Mouse (Mus musculus): ENCODE data around the gene Mapk8ip2.

Gene Mapk8ip2

DNA sequence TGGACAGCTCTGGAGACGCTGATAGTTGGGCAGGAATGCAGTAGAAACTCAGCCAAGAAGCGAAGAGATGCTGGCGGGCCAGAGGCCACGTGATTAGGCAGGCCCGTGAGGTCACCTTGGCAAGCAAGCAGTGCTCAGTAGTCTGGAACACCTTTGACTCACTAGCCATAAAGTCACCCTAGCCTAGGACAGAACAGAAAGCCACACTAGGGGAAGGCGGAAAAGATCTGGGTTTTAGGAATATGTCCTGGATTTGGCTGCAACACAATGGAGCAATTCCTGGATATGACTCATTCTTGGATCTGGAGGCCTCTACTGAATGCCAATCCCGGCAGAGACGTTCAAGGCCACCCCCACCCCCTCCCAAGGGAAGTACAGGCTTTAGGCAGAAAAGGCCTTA, 26.9 kb downstream of the Mapk8ip2 start:
- no peak for DNase-seq (ENCODE audit: low spot score in 2 of 2)

DNA sequence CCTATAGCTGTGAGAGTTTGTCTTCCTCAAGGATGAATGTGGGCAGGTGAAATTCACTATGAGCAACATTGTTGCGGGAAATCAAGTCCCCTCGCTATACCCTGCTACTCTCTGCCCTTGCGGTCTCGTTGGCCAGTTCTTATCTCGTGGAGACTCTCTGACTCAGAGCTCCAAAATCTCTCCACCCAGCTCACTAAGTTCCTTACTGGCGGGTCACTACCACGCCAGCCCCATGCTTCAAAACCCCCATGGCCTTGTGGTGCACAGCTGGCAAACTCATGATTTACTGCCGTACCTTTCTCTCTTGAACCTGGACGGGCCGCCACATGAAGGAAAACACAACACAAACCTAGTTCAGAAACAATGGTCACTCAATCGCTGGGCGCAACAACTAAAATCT, 34.5 kb downstream of the Mapk8ip2 start:
- DNase-seq (ENCODE audit: low spot score in 2 of 2): no peak

GRCm38 (mm10) chr15:89488611-89489117, 35.0 kb downstream of the Mapk8ip2 start:
- DNase-seq (ENCODE audit: low spot score in 2 of 2): no peak

- DNase-seq (ENCODE audit: low spot score in 2 of 2): no peak
Observed at GRCm38 (mm10) chr15:89494970-89495369, 41.3 kb downstream of the Mapk8ip2 start.

GRCm38 (mm10) chr15:89496131-89496530, 42.4 kb downstream of the Mapk8ip2 start:
- no peak for DNase-seq (ENCODE audit: low spot score in 2 of 2)

- DNase-seq (ENCODE audit: low spot score in 2 of 2): no peak
Observed at GRCm38 (mm10) chr15:89496841-89497240, 43.1 kb downstream of the Mapk8ip2 start.

DNA sequence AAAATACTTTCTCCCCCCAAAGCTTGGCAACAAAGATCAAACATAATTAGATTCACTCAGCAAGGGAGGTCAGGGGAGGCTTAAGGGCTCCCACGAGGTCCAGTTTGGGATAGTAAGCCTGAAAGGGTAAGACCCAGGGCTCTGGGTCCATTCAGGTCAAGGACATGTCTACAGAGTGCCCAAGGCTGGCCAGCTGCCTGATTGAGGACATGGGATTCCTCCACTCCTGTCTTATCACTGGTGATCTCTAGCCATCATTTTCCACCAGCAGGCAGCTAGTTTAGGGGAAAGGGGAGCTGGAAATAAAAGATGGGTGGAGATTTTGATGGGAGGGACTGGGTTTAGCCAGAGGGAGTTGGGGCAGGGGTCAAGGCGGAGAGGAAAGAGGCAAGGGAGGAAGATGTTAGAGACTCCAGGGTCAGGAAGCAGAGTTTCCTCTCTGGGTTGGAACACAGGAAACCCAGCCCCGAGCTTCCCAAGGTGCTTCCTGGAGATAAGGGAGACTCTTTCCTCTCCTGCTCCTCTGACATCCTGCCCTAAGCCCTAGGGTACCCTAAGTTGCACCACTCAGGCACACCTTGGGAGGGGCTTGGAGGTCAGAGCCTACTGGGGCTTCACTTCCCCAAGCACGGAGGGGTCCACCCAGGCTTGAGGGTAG, 43.8 kb downstream of the Mapk8ip2 start:
- no peak for DNase-seq (ENCODE audit: low spot score in 2 of 2)

DNA sequence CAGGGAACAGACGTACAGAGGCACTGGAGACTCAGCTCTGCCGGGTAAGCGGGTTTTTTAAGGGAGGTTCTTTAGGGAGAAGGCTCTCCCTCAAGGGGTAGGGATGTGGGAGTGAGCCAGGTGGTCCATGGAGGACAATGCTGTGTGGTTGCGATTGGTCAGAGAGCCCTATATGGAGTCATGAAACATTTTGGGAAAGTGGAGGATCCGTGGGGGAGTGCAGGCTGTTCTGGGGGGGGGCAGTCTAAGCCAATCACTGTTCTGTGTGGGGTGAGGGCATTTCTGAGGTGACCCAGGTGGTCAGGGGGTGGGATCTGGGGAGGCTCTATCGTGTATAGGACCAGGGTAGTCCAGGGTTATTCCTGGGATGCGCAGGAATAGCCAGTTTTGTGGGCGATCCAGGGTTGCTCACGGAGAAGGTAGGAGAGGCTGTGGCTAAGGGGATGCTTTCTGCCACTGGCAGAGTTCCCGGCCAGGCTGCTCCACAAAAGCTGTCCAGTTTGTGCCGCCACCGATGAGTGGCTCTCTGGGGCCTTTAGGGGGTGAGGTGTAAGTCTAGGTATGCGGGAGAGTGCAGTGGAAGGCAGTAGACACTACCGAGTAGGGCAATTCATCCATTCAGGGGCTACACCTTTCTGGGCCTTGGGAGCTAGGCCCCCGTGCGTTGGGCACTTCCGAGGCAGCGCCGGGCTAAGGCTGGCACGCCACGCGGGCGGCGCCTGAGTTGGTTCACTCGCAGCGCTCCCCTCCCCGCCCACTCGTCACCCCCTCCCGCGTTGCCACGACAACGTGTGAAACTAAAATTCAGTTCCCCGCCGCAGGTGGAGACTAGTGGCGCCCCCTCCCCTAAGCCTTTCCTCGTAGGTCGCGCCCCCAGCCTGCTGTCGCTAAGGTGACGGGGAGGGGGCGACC, 44.6 kb downstream of the Mapk8ip2 start:
- DNase-seq (ENCODE audit: low spot score in 2 of 2): peak in 1 of 2 experiments; percentile 18

GRCm38 (mm10) chr15:89498961-89499688, 45.4 kb downstream of the Mapk8ip2 start, which contains the start of gene Shank3:
TSS of gene Shank3 (plus strand) at chr15:89499623.
- no peak for DNase-seq (ENCODE audit: low spot score in 2 of 2)

DNA sequence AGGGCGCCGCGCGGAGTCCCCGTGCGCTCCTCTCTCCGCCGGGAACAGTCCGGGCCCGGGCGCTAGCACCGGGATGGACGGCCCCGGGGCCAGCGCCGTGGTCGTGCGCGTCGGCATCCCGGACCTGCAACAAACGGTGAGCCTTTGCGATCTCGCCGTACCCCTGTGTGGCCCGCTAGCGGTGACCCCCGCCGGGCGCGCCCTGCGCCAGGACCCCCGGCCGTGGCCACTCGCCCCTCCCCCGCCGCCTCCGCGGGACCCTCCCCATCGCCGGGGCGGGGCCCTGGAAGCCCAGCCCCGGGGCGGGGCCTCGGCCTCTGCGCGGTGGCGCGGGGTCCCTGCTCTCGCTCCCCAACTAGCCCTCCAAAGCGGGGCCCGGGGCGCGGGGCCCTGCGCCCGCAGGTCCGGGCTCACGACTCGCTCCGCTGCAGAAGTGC, 46.1 kb downstream of the Mapk8ip2 start:
- DNase-seq (ENCODE audit: low spot score in 2 of 2): no peak

- no peak for DNase-seq (ENCODE audit: low spot score in 2 of 2)
Observed at GRCm38 (mm10) chr15:89500221-89500791, 46.6 kb downstream of the Mapk8ip2 start.

DNA sequence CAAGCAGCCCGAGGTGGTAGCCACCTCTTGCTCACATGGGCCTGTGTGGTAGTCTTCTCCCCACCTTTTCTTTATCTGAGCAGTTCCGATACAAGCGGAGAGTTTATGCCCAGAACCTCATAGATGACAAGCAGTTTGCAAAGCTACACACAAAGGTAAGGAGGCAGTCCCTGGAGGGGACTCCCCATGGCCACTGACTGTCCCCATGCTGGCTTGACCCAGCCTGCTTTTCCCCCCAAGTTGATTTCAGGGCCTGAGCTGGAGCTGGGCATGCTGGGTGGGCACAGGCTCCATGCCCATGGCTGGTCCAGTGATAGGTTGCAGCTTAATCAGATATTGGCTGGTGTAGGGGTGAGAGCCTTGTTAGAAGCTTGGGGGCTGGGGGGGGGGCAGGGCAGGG, 47.6 kb downstream of the Mapk8ip2 start:
- DNase-seq (ENCODE audit: low spot score in 2 of 2): no peak

DNA sequence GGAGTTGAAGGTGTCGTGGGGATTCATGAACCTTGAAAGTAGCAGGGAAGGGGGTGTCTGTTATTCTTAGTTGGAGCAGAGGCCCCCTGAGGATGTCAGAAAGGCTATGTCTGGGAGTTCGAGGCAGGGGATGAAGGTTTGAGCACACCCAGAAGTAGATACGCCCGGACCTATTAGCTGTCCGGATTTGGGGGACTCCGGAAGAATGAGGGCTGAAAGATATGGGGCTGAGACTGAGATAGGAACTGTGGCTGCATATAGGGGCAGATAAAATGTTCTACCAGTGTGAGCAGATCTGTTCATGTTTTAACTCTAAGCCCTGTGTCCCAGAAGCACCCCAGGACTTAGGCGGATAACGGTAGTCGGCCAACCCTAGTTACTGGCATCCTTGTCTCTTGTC, 51.1 kb downstream of the Mapk8ip2 start:
- DNase-seq (ENCODE audit: low spot score in 2 of 2): no peak

DNA sequence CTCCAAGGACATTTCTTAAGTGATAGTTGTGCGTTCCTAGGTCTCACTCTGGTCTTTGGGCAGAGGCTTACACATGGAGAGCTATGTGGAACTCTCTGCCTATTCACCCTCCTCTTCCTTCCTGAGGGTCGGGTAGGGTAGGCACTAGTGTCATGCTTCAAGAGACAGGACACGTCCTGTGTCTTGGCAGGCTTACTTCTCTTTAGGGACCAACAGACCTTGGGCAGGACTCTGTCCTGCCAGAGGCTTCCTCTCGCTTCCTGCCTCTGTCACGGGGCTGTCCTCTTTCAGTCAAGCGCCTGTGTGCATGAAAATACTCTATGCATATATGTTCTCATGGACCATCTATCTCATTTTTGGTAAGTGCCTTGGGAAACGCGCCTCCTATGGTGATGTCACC, 54.0 kb downstream of the Mapk8ip2 start:
- DNase-seq (ENCODE audit: low spot score in 2 of 2): no peak

DNA sequence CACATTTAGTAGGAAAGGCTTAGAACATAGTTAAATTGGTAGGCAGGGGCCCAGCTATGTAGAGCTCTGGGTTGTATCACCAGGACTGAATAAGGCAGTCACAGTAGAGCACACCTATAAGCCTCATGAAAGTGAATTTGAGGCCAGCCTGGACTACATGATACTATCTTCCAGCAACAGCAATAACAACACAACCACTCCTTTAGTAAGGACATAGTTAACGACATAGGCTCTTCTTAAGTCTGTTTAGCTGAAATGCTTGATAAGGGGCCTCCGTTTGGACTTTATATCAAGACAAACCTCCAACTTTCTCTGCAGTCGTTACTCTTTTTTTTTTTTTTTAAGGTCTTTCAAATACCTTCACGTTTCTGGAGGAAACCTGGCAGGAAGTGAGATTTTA, 59.0 kb downstream of the Mapk8ip2 start:
- no peak for DNase-seq (ENCODE audit: low spot score in 2 of 2)
